Mouse (Mus musculus): ENCODE data around the gene Omd. TPM values are rescaled to one million over a fixed set of nuclear protein-coding genes. Genes with fewer than 3 reads are reported as not detected.
A peak's percentile ranks its signal among the peaks of the same experiment; 100 is the strongest.

The Omd gene
- polyA plus RNA-seq (2012; fragmentation: generic; extraction: Trizol), result 0.32 TPM
- long read RNA-seq, experiment 1, transcript Omd-201 (3 exons, 1,556 nt), result major isoform, 11 of 11 reads
- long read RNA-seq, experiment 1, partial matches to known transcripts, result 0 of 11 reads
- long read RNA-seq, experiment 1, other reads (novel, unspliced or antisense), result 0 of 11 reads
- long read RNA-seq, experiment 2, result 0 reads

DNA sequence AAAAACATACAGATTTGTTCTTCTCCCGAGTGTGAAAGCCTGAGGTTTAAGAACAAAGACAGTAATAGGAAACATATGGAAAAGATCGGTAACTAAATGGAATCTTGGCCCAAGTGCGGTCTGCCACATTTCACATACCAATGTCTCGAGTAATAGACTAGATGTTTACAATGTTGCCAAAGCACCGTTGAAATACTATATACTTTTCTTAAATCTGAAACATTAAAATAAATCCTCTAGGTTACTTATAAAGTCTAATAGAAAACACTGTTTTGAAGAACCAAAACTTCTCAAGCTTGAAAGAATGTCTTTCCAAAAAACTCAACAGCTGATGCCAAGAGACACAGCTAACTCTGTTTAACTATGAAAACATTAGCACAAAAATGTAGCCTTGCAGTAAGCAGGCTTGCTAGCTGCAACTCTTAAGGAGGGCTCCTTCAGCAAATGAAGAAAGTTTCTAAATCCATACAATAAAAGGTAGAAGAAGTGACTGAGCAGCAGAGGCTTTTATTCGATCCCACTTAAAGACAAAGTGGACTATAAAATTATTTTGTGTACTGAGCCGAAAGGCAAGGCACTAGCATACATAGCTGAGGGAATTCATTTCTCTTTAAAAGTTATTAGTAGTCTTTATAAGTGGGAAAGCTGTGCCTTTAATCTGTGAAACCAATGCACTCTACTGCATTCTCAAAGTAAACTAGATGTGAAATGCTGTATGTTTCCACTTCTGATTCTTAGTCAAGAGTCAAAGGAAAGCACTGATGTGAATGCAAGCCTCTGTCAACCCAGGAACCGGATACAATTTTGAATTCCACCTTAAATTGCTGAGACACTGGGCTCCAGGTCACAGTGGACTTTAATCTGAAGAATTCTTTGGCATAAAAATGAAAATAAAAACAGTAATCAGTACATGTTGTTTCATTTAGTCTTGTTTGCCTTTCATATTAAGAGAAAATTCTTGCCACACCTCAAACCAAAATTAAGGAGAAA lies at the start of gene Omd:
TSS of gene Omd (plus strand) at position 922 of the 990 bp plus-strand sequence.
- no peaks in the 10 kb centered on the region for H3K27me3 ChIP-seq (ENCODE audit: control insufficient read depth, insufficient read depth, insufficient read length)
- no peaks in the 10 kb centered on the region for H3K36me3 ChIP-seq (ENCODE audit: control insufficient read depth, insufficient read depth)
- no peak within 1 kb of the TSS for H3ac ChIP-seq (ENCODE audit: control insufficient read depth, insufficient read length, low read depth)
- peaks cover under 1% of the 10 kb centered on the region for H3K79me3 ChIP-seq (ENCODE audit: low read depth)
- peaks cover 19% of the 10 kb centered on the region for H3K79me2 ChIP-seq (ENCODE audit: control insufficient read depth, insufficient read depth)
- H3K4me3 ChIP-seq (ENCODE audit: insufficient read depth, poor library complexity, severe bottlenecking), result no peak within 1 kb of the TSS
- TF ChIP-seq CEBPB (IDR thresholded peaks at IDR 0.05; ENCODE audit: low read depth), result peak; percentile 31
- no peak for TF ChIP-seq MYOG (IDR thresholded peaks at IDR 0.05; ENCODE audit: control insufficient read depth, extremely low read depth, insufficient read length)
- no peak for TF ChIP-seq MYOD1 (IDR thresholded peaks at IDR 0.05; ENCODE audit: control insufficient read depth, insufficient read length, low read depth)

DNA sequence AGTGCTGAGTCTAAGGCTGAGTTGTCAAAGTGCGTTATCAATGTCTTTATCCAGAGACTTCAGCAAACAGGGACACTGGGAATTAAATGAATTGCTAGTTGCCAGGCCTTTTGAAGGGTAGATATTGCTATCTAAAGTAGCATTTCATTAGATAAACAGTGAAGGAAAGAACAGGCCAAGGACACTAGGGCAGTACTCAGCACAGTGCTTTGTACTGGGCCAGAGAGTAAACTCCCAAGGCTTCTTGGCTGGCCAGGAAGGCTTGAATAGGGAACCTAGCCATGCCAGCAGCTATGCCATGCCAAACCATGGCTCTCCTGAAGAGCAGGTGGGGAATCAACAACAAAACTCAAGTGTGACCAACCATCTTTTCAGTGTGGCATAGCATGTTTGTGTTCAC lies 45.3 kb upstream of the Omd start:
- Histone ChIP-seq H3K79me3 (ENCODE audit: low read depth) (no peaks in the 10 kb centered on the region), H3K27me3 (ENCODE audit: control insufficient read depth, insufficient read depth, insufficient read length) (no peaks in the 10 kb centered on the region), H3K4me3 (ENCODE audit: insufficient read depth, poor library complexity, severe bottlenecking) (no peak overlapping the region), H3K79me2 (ENCODE audit: control insufficient read depth, insufficient read depth) (no peaks in the 10 kb centered on the region), H3K36me3 (ENCODE audit: control insufficient read depth, insufficient read depth) (no peaks in the 10 kb centered on the region), H3ac (ENCODE audit: control insufficient read depth, insufficient read length, low read depth) (no peak overlapping the region)
- TF ChIP-seq FOSL1 (IDR thresholded peaks at IDR 0.05; ENCODE audit: insufficient read depth, low read length, poor library complexity, severe bottlenecking) (no peak), CTCF (IDR thresholded peaks at IDR 0.05; ENCODE audit: control insufficient read depth, insufficient read depth, insufficient read length) (no peak), MYOD1 (IDR thresholded peaks at IDR 0.05; ENCODE audit: control insufficient read depth, insufficient read length, low read depth) (no peak), CEBPB (IDR thresholded peaks at IDR 0.05; ENCODE audit: low read depth) (no peak), MAX (IDR thresholded peaks at IDR 0.05) (no peak), USF1 (IDR thresholded peaks at IDR 0.05; ENCODE audit: low read depth) (no peak), MYOG (IDR thresholded peaks at IDR 0.05; ENCODE audit: control insufficient read depth, extremely low read depth, insufficient read length) (no peak)

DNA sequence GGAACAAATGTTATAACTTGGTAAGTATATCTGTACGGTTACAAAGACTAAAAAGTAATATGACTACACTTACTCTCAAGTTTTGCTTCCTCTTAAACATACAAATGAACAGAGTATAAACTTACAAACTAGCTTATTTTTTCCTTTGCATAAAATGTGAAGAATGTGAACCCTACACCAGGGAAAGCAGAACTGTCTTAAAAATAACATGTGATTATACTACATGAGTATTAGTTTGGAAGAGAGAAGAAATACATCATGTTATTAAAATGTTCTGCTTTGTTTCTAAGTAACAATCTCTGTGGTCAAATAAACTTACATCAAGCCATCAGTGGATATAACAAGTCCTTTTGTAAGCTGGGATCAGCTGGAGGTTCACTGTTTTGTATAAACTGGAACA lies 43.6 kb upstream of the Omd start:
- H3K36me3 ChIP-seq (ENCODE audit: control insufficient read depth, insufficient read depth), result no peaks in the 10 kb centered on the region
- no peaks in the 10 kb centered on the region for H3K79me3 ChIP-seq (ENCODE audit: low read depth)
- no peaks in the 10 kb centered on the region for H3K27me3 ChIP-seq (ENCODE audit: control insufficient read depth, insufficient read depth, insufficient read length)
- TF ChIP-seq CTCF (IDR thresholded peaks at IDR 0.05; ENCODE audit: control insufficient read depth, insufficient read depth, insufficient read length) (no peak), MYOG (IDR thresholded peaks at IDR 0.05; ENCODE audit: control insufficient read depth, extremely low read depth, insufficient read length) (no peak), CEBPB (IDR thresholded peaks at IDR 0.05; ENCODE audit: low read depth) (no peak), USF1 (IDR thresholded peaks at IDR 0.05; ENCODE audit: low read depth) (no peak), FOSL1 (IDR thresholded peaks at IDR 0.05; ENCODE audit: insufficient read depth, low read length, poor library complexity, severe bottlenecking) (no peak), MAX (IDR thresholded peaks at IDR 0.05) (no peak), MYOD1 (IDR thresholded peaks at IDR 0.05; ENCODE audit: control insufficient read depth, insufficient read length, low read depth) (no peak)
- H3ac ChIP-seq (ENCODE audit: control insufficient read depth, insufficient read length, low read depth), result no peak overlapping the region
- no peaks in the 10 kb centered on the region for H3K79me2 ChIP-seq (ENCODE audit: control insufficient read depth, insufficient read depth)
- H3K4me3 ChIP-seq (ENCODE audit: insufficient read depth, poor library complexity, severe bottlenecking), result no peak overlapping the region

DNA sequence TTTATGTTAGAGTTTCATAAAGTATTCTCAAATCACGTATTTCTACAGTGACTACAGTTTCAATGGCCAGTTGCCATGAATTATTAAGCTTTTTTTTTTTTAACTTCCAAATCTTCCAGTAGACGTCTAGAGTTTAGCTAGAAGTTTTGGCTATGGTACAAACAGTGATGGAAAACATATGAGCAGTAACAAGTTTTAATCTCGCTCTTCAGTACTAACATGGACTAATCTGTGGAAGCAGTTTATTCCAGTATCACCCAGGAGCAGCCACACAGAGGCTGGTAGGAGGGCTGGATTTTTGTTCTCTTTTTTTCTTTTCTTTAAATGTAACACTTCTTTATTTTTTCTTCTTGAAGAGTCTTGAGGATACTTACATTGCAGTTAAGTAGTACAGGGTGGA lies 38.0 kb upstream of the Omd start, which contains the start of gene Aspn:
TSS of gene Aspn (plus strand) at position 165 of the 400 bp plus-strand sequence.
- Histone ChIP-seq H3K27me3 (ENCODE audit: control insufficient read depth, insufficient read depth, insufficient read length) (no peaks in the 10 kb centered on the region), H3K36me3 (ENCODE audit: control insufficient read depth, insufficient read depth) (no peaks in the 10 kb centered on the region), H3K79me3 (ENCODE audit: low read depth) (no peaks in the 10 kb centered on the region), H3ac (ENCODE audit: control insufficient read depth, insufficient read length, low read depth) (no peak within 1 kb of the TSS), H3K79me2 (ENCODE audit: control insufficient read depth, insufficient read depth) (no peaks in the 10 kb centered on the region), H3K4me3 (ENCODE audit: insufficient read depth, poor library complexity, severe bottlenecking) (no peak within 1 kb of the TSS)
- no peak for TF ChIP-seq CEBPB (IDR thresholded peaks at IDR 0.05; ENCODE audit: low read depth)
- no peak for TF ChIP-seq FOSL1 (IDR thresholded peaks at IDR 0.05; ENCODE audit: insufficient read depth, low read length, poor library complexity, severe bottlenecking)
- TF ChIP-seq MYOD1 (IDR thresholded peaks at IDR 0.05; ENCODE audit: control insufficient read depth, insufficient read length, low read depth), result no peak
- no peak for TF ChIP-seq MYOG (IDR thresholded peaks at IDR 0.05; ENCODE audit: control insufficient read depth, extremely low read depth, insufficient read length)

DNA sequence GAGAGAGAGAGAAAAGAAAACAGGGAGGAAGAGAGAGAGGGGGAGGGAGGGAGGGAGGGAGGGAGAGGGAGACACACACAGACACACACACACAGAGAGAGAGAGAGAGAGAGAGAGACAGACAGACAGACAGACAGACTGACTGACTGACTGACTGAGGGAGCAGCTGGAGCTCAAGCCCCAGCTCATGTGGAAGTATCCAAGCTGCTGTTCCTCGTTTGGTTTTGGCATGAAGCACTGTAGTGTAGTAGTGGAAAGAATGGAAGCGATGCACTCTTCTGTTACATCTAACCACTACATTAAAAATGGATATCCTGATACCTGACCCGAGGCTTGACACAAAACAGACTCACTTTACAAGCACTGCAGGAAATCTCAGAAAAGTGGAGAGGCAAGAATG lies 36.6 kb upstream of the Omd start:
- H3K27me3 ChIP-seq (ENCODE audit: control insufficient read depth, insufficient read depth, insufficient read length), result no peaks in the 10 kb centered on the region
- H3K79me3 ChIP-seq (ENCODE audit: low read depth), result no peaks in the 10 kb centered on the region
- no peak for TF ChIP-seq MYOD1 (IDR thresholded peaks at IDR 0.05; ENCODE audit: control insufficient read depth, insufficient read length, low read depth)
- no peak for TF ChIP-seq CTCF (IDR thresholded peaks at IDR 0.05; ENCODE audit: control insufficient read depth, insufficient read depth, insufficient read length)
- no peak for TF ChIP-seq MAX (IDR thresholded peaks at IDR 0.05)
- TF ChIP-seq FOSL1 (IDR thresholded peaks at IDR 0.05; ENCODE audit: insufficient read depth, low read length, poor library complexity, severe bottlenecking), result no peak
- no peak for TF ChIP-seq MYOG (IDR thresholded peaks at IDR 0.05; ENCODE audit: control insufficient read depth, extremely low read depth, insufficient read length)
- TF ChIP-seq USF1 (IDR thresholded peaks at IDR 0.05; ENCODE audit: low read depth), result no peak
- TF ChIP-seq CEBPB (IDR thresholded peaks at IDR 0.05; ENCODE audit: low read depth), result no peak
- H3K79me2 ChIP-seq (ENCODE audit: control insufficient read depth, insufficient read depth), result no peaks in the 10 kb centered on the region
- H3K4me3 ChIP-seq (ENCODE audit: insufficient read depth, poor library complexity, severe bottlenecking), result no peak overlapping the region
- no peaks in the 10 kb centered on the region for H3K36me3 ChIP-seq (ENCODE audit: control insufficient read depth, insufficient read depth)
- no peak overlapping the region for H3ac ChIP-seq (ENCODE audit: control insufficient read depth, insufficient read length, low read depth)
